Mouse (Mus musculus) urinary bladder, adult 18-20 months (tissue): ENCODE measurements at regions not wholly inside any gene's neighbourhood (a gene's known extent, or its start where the extent isn't known, plus 50 kb on each side); places are given as distances from the start of the nearest gene placed in this dataset.

Experiments
- DNase-seq, 2 experiments: peaks; one replicate each; pipeline ENCODE4 v3.0.0; 2022; ENCODE audit warnings: low spot score in 2 of 2, mixed read lengths in 2 of 2

GRCm38 (mm10) chr1:55983522-55984066 is 577.9 kb downstream of the Plcl1 start:
- DNase-seq, result no peak

GRCm38 (mm10) chr1:55997074-55997473 is 591.4 kb downstream of the Plcl1 start:
- no peak for DNase-seq
